In the genomic region with DNA sequence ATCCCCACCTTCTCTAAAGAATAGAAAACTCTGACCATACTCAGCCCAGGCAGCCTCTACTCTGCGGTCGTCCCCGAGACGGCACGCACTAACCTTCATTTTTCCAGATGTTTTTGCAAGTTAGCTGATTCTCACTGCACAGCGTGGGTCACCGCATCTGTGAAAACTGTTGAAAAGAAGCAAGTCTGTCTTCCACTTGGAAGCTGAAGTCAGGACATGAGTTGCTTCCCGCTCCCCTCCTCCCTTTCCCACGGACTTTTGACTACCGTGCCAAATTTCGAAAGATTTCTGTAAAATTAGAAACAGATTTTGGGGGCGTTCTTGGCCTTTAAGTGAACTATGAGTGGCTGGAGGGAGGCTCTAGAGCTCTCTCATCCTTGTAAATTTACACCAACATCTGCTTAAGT, we compare ENCODE assay signal across 7 mouse cellular contexts. TPM values are rescaled to one million over a fixed set of nuclear protein-coding genes. Genes with fewer than 3 reads are reported as not detected.
DNase-seq lines count a peak whose midpoint lies in the region; ATAC-seq and TF ChIP-seq lines count a peak whose summit lies in the region.

Gene Fap, minus strand, starts transcription at position 323 of the 407 bp plus-strand sequence.

- no peaks in the 10 kb centered on the region for H3K27me3 ChIP-seq in lung, embryonic 15.5 days
- H3K27me3 ChIP-seq in embryonic facial prominence, embryonic 15.5 days: no peaks in the 10 kb centered on the region
- no peaks in the 10 kb centered on the region for H3K27me3 ChIP-seq in stomach, embryonic 14.5 days (ENCODE audit: control insufficient read depth, insufficient read depth, low read length)

- no peaks in the 10 kb centered on the region for H3K36me3 ChIP-seq in lung, embryonic 15.5 days
- no peaks in the 10 kb centered on the region for H3K36me3 ChIP-seq in embryonic facial prominence, embryonic 15.5 days
- H3K36me3 ChIP-seq in stomach, embryonic 14.5 days (ENCODE audit: control insufficient read depth, insufficient read depth, low read length): no peaks in the 10 kb centered on the region

- TF ChIP-seq CTCF in lung, adult 2 months (IDR thresholded peaks at IDR 0.05; ENCODE audit: insufficient read depth, low read length): no peak

- no peak within 1 kb of the TSS for H3K27ac ChIP-seq in lung, embryonic 15.5 days
- H3K27ac ChIP-seq in embryonic facial prominence, embryonic 15.5 days (replicated peaks): peak within 1 kb of the TSS; percentile 90
- peak within 1 kb of the TSS; percentile 66 for H3K27ac ChIP-seq in stomach, embryonic 14.5 days (ENCODE audit: low read length)

- DNase-seq in lung, adult 2 months: no peak
- DNase-seq in heart, postnatal 36 days: peak; percentile 13 to 42
- DNase-seq in c-Kit-positive CD71-positive TER-119-positive erythroid progenitor cells, embryonic 14.5 days (ENCODE audit: low spot score): no peak

- peak within 1 kb of the TSS; percentile 33 for H3K4me2 ChIP-seq in lung, embryonic 15.5 days
- peak within 1 kb of the TSS; percentile 45 for H3K4me2 ChIP-seq in embryonic facial prominence, embryonic 15.5 days (replicated peaks)
- H3K4me2 ChIP-seq in stomach, embryonic 14.5 days (replicated peaks; ENCODE audit: low read depth, low read length): peak within 1 kb of the TSS; percentile 31

- H3K4me1 ChIP-seq in lung, embryonic 15.5 days: no peaks in the 10 kb centered on the region
- H3K4me1 ChIP-seq in lung, adult 2 months (ENCODE audit: control insufficient read depth, insufficient read depth, low read length): no peaks in the 10 kb centered on the region
- H3K4me1 ChIP-seq in embryonic facial prominence, embryonic 15.5 days: peaks cover 7% of the 10 kb centered on the region; the same call in 1 of the 2 replicates
- no peaks in the 10 kb centered on the region for H3K4me1 ChIP-seq in stomach, embryonic 14.5 days (ENCODE audit: control insufficient read depth, insufficient read depth, low read length)

- no peak for TF ChIP-seq POLR2A in lung, adult 2 months (IDR thresholded peaks at IDR 0.05; ENCODE audit: borderline replicate concordance, extremely low read depth, low read depth, low read length)

- WGBS in lung, embryonic 15.5 days: 60% methylated on average over 12 of the region's 12 CpGs
- WGBS in lung, adult 2 months: 59% methylated on average over 12 of the region's 12 CpGs
- 25% methylated on average over 12 of the region's 12 CpGs for WGBS in embryonic facial prominence, embryonic 15.5 days
- WGBS in stomach, embryonic 14.5 days: 35% methylated on average over 12 of the region's 12 CpGs

- H3K4me3 ChIP-seq in lung, embryonic 15.5 days: peak within 1 kb of the TSS; percentile 9; the same call in 1 of the 2 replicates
- no peak within 1 kb of the TSS for H3K4me3 ChIP-seq in lung, adult 2 months (replicated peaks; ENCODE audit: extremely low read depth, low read depth, low read length)
- H3K4me3 ChIP-seq in embryonic facial prominence, embryonic 15.5 days (replicated peaks): peak within 1 kb of the TSS; percentile 39
- peak within 1 kb of the TSS; percentile 14 for H3K4me3 ChIP-seq in stomach, embryonic 14.5 days (ENCODE audit: low read depth, low read length)

- ATAC-seq in lung, embryonic 15.5 days (ENCODE audit: borderline replicate concordance, extremely low read depth, low FRiP score, low TSS enrichment): no peak
- ATAC-seq in embryonic facial prominence, embryonic 15.5 days (ENCODE audit: insufficient number of reproducible peaks, low FRiP score, low TSS enrichment, low read depth): peak; percentile 87
- ATAC-seq in stomach, embryonic 14.5 days (ENCODE audit: insufficient number of reproducible peaks, insufficient read depth, low FRiP score, low read depth): peak; percentile 63; the same call in 1 of the 2 replicates
- ATAC-seq in erythroblast, adult 5-6 weeks (replicated peaks; ENCODE audit: low FRiP score, poor library complexity, severe bottlenecking): no peak

- intact Hi-C loops in heart, postnatal 36 days (cut with DNase I): no loop called here

- no peak within 1 kb of the TSS for H3K9ac ChIP-seq in lung, embryonic 15.5 days
- H3K9ac ChIP-seq in embryonic facial prominence, embryonic 15.5 days: no peak within 1 kb of the TSS; the same call in 1 of the 2 replicates
- H3K9ac ChIP-seq in stomach, embryonic 14.5 days (replicated peaks; ENCODE audit: low read depth, low read length): no peak within 1 kb of the TSS

- no peaks in the 10 kb centered on the region for H3K9me3 ChIP-seq in lung, embryonic 15.5 days
- H3K9me3 ChIP-seq in embryonic facial prominence, embryonic 15.5 days (replicated peaks): no peaks in the 10 kb centered on the region
- no peaks in the 10 kb centered on the region for H3K9me3 ChIP-seq in stomach, embryonic 14.5 days (ENCODE audit: control insufficient read depth, low read depth, low read length)

RNA-seq across cellular contexts. Expression of gene Fap, which starts in this region (rescaled TPM):
- polyA plus RNA-seq in lung, embryonic 15.5 days (2015; fragmentation: Nextera tagmentation; extraction: Ambion mirVana): 2.7 and 2.8 TPM in 2 replicates
- polyA plus RNA-seq in lung, adult 2 months (2012; rRNA removed): 0.19 and 0.64 TPM in 2 replicates
- polyA plus RNA-seq in embryonic facial prominence, embryonic 15.5 days (2015; fragmentation: Nextera tagmentation; extraction: Ambion mirVana): 27.6 and 30.9 TPM in 2 replicates
- 1 to 10 TPM; 2.9 to 3.7 TPM for total RNA-seq in heart, postnatal 36 days (2021)
- polyA plus RNA-seq in stomach, embryonic 14.5 days (2014; fragmentation: Nextera tagmentation; extraction: Ambion mirVana): 21.8 and 25.8 TPM in 2 replicates
- total RNA-seq in erythroblast, adult 5-6 weeks (2015; ENCODE audit: low replicate concordance): 0.96 and 3.1 TPM in 2 replicates
- total RNA-seq in erythroblast, adult 5-6 weeks (2017; ENCODE audit: low replicate concordance): 1.6 and 1.7 TPM in 2 replicates

Comparison
In these comparisons a context has a peak if more than half of its experiments do, and no peak if none do; other contexts are left out.
1. ATAC-seq: peak in embryonic facial prominence, embryonic 15.5 days (single experiment) and stomach, embryonic 14.5 days (single experiment); none in lung, embryonic 15.5 days (single experiment) and erythroblast, adult 5-6 weeks (single experiment).
2. DNase-seq: peak in heart, postnatal 36 days (2 of 2); none in lung, adult 2 months (single experiment) and c-Kit-positive CD71-positive TER-119-positive erythroid progenitor cells, embryonic 14.5 days (single experiment).
3. Peak in every context shown above with its lines, with median percentiles within 50 percentile points of each other: H3K4me2 ChIP-seq.